Mouse (Mus musculus) liver, postnatal 0 days (tissue): ENCODE results near the gene Pacsin3. TPM values are rescaled to one million over a fixed set of nuclear protein-coding genes. Genes with fewer than 3 reads are reported as not detected.
"Not testable (repeated sequence)": the region's sequence is repeated elsewhere in the genome, so short reads cannot be mapped to it uniquely, and the experiment has no call there.

Experiments
- ATAC-seq: fragments of 200-750 bp; cut with Nextera tagmentation; 2 replicates; pipeline ENCODE4 v1.8.0; 2017; ENCODE audit warnings: mild to moderate bottlenecking, moderate library complexity
- DNase-seq: peaks from one replicate; pipeline ENCODE4 v3.0.0-alpha.2; 2016
- H3K27ac ChIP-seq: fragments of 300-500 bp; sonication (generic); 2 replicates; pipeline ENCODE4 v1.5.1; 2014; ENCODE audit warnings: antibody characterized with exemption, moderate library complexity, mild to moderate bottlenecking, low read depth
- H3K27me3 ChIP-seq: fragments of 300-500 bp; sonication (generic); 2 replicates; pipeline ENCODE4 v1.6.1; 2014; ENCODE audit warnings: low read length, control low read depth, mixed read lengths; ENCODE audit not compliant: insufficient read depth
- H3K36me3 ChIP-seq: fragments of 300-500 bp; sonication (generic); replicated peaks from 2 replicates; pipeline ENCODE4 v1.6.1; 2014; ENCODE audit warnings: mild to moderate bottlenecking, control low read depth, low read length, moderate library complexity, mixed read lengths; ENCODE audit not compliant: insufficient read depth
- H3K4me1 ChIP-seq: fragments of 300-500 bp; sonication (generic); 2 replicates; pipeline ENCODE4 v1.6.1; 2014; ENCODE audit warnings: antibody characterized with exemption, mild to moderate bottlenecking, control low read depth; ENCODE audit not compliant: insufficient read depth
- H3K4me2 ChIP-seq: fragments of 300-500 bp; sonication (generic); 2 replicates; pipeline ENCODE4 v1.6.1; 2014; ENCODE audit warnings: low read depth, mild to moderate bottlenecking, low read length, moderate library complexity, mixed read lengths
- H3K4me3 ChIP-seq: fragments of 300-500 bp; sonication (generic); 2 replicates; pipeline ENCODE4 v1.5.1; 2014; ENCODE audit warnings: low read depth, low read length
- H3K9ac ChIP-seq: fragments of 300-500 bp; sonication (generic); replicated peaks from 2 replicates; pipeline ENCODE4 v1.6.1; 2014; ENCODE audit warnings: mild to moderate bottlenecking, moderate library complexity
- H3K9me3 ChIP-seq: fragments of 300-500 bp; sonication (generic); 2 replicates; pipeline ENCODE4 v1.6.1; 2016; ENCODE audit warnings: mild to moderate bottlenecking, control low read depth, low read length, mixed read lengths
- CTCF ChIP-seq: sonication (generic); IDR thresholded peaks from 2 replicates; pipeline ENCODE4 v1.5.1; 2016; ENCODE audit warnings: antibody characterized with exemption, low read depth
- EP300 ChIP-seq: IDR thresholded peaks from 2 replicates; pipeline ENCODE4 v1.6.1; 2016; ENCODE audit warnings: antibody characterized with exemption, low read depth, mild to moderate bottlenecking
- WGBS: fragments of 180-500 bp; shearing (Covaris S2); extraction: QIAGEN DNeasy Blood & Tissue Kit; methylation state at CpG from one replicate; pipeline ENCODE4 v1.1.7; 2014; ENCODE audit not compliant: insufficient replicate concordance; 5-methylcytosine and 5-hydroxymethylcytosine counted together
- polyA plus RNA-seq: library from polyadenylated mRNA; unstranded; fragments of >200 nt; fragmentation: Nextera tagmentation; extraction: Ambion mirVana; gene quantifications from 2 replicates; pipeline ENCODE4 v1.2.1, GENCODE M21; 2015

Gene Pacsin3
- polyA plus RNA-seq, 1 experiment from 2014 or later = 27.8 TPM

DNA sequence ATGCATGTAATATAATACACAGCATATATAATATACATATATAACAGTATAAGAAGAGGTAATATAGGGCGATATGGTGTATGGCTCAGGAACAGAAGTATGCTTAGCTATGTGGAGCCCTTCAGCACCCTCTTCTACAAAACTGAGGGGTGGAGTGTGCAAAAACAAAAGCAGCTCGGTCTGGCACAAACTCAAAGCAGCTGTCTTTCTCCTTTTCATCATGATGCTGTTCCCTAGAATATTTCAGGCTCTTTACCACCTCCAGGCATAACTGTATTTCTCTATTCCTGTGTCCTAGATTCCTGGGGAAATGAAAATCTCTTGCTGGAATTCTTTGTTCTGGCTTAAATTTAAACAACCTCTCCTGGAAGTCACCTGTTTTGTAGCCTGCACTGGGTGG, 26.0 kb upstream of the Pacsin3 start:
- Histone ChIP-seq H3K36me3 (0 out of 2 replicates have a peak, but pooled peaks cover 6% of the 10 kb centered on the region), H3K4me2 (no peak overlapping the region), H3K4me3 (no peak overlapping the region), H3K4me1 (no peaks in the 10 kb centered on the region), H3K9me3 (no peaks in the 10 kb centered on the region), H3K9ac (no peak overlapping the region), H3K27ac (no peak overlapping the region), H3K27me3 (no peaks in the 10 kb centered on the region)
- TF ChIP-seq CTCF (no peak), EP300 (no peak)
- DNase-seq (no peak), ATAC-seq (no peak)
- 80% methylated on average over 2 of the region's 2 CpGs for WGBS

DNA sequence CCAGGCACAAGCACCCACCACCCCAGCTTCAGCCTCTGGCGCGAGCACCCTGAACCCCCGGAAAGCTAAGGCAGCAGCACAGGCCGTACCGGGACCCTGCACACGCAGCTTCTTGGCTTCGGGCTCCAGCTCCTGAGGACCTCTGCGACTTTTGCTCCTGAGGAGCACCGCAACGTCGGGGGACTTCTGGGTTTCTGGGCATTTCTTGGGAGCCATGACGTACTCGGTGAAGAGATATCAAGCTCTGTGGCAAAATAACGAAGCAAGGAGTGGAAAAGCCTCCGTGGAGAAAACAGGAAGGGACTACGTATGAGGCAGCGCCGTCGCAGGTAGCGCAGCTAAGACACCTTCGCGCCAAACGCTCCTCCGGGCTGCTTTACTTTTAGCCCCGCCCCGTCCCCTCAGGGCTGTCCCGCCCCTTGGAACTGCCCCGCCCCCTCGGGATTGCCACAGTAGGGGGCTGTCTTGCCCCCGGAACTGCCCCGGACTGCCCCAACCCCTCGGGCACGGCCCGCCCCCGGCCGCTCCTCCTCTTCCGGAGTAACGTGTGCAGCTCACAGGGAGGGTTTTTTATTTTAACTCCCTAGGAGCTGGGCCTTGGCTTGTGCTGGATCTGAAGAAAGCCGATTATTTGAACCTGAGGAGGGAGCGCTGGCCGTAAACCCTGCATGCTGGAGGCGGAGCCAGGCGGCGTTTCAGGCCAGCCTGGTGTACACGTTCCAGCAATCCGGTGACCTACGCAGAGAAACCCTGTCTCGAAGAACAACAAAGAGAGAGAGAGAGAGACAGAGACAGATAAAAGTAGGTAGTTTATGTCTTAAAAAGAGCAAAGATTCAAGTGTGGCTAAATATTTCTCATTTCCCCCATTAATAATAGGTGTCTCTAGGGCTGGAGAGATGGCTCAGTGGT, 18.9 kb upstream of the Pacsin3 start, which contains the start of gene Ddb2:
Gene Ddb2, minus strand, starts transcription at position 382 of the 910 bp plus-strand sequence.
- no peaks in the 10 kb centered on the region for H3K27me3 ChIP-seq
- peak within 1 kb of the TSS; percentile 87 for H3K4me2 ChIP-seq
- ATAC-seq (peak; percentile 99), DNase-seq (peak; percentile 99)
- TF ChIP-seq EP300 (peak; percentile 62; the same call in 1 of the 2 replicates), CTCF (no peak)
- H3K27ac ChIP-seq = peak within 1 kb of the TSS; percentile 92
- H3K36me3 ChIP-seq = 0 out of 2 replicates have a peak, but pooled peaks cover 4% of the 10 kb centered on the region
- peaks cover 9% of the 10 kb centered on the region; the same call in 1 of the 2 replicates for H3K4me1 ChIP-seq
- peak within 1 kb of the TSS; percentile 61 for H3K4me3 ChIP-seq
- no peaks in the 10 kb centered on the region for H3K9me3 ChIP-seq
- peak within 1 kb of the TSS; percentile 69 for H3K9ac ChIP-seq
- 1% methylated on average over 48 of the region's 48 CpGs for WGBS

DNA sequence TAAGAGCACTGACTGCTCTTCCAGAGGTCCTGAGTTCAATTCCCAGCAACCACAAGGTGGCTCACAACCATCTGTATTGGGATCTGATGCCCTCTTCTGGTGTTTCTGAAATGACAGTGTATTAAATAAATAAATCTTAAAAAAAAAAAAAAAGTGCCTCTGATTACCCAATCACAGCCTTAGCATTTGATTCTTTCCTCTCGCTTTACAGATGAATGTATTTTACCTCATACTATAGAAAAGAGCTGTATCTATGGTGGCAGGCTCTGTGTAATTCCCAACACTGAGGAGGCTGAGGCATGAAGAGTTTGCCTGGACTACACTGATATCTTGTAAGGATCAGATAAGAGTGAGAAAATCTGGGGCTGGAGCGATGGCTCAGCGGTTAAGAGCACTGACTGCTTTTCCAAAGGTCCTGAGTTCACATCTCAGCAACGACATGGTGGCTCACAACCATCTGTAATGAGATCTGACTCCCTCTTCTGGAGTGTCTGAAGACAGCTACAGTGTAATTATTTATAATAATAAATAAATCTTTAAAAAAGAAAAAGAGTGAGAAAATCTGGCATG, 18.2 kb upstream of the Pacsin3 start:
- WGBS = 16% methylated on average over 4 of the region's 4 CpGs
- H3K9me3 ChIP-seq, H3K36me3 ChIP-seq, H3K9ac ChIP-seq, DNase-seq, H3K27me3 ChIP-seq: not testable (repeated sequence)
- ATAC-seq = peak; percentile 60
- H3K27ac ChIP-seq = peak overlapping the region; percentile 92
- H3K4me3 ChIP-seq = peak overlapping the region; percentile 61
- peaks cover 13% of the 10 kb centered on the region; the same call in 1 of the 2 replicates for H3K4me1 ChIP-seq
- TF ChIP-seq CTCF = peak; percentile 43
- peak overlapping the region; percentile 87 for H3K4me2 ChIP-seq

DNA sequence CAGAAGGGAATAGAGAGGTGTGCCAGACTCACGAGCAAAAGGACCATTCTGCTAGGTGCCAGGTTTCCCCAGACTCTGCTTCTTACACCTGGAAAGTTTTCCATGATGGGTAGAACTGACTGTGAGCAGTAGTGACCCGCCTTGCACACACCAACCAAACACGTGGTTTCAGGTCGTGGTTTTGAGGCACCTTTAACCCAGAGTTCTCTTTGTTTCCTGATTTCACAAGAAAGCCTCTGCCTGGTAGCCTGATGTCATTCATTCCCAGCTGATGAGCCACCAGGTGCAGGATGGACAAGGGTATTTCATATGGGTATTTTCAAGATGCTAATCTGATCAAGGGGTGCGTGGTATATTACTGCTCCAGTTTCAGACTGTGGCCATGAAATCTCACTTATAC, 13.2 kb upstream of the Pacsin3 start:
- DNase-seq (peak; percentile 41), ATAC-seq (peak; percentile 94)
- Histone ChIP-seq H3K9ac (no peak overlapping the region), H3K27me3 (no peaks in the 10 kb centered on the region), H3K36me3 (no peaks in the 10 kb centered on the region), H3K27ac (peak overlapping the region; percentile 46), H3K9me3 (no peaks in the 10 kb centered on the region), H3K4me1 (peaks cover 10% of the 10 kb centered on the region; the same call in 1 of the 2 replicates), H3K4me3 (no peak overlapping the region), H3K4me2 (0 out of 2 replicates have a peak overlapping the region, but pooled peaks have one; percentile 1)
- WGBS = 35% methylated on average over 5 of the region's 5 CpGs
- TF ChIP-seq CTCF = no peak
- TF ChIP-seq EP300 = 0 out of 2 replicates have a peak, but pooled peaks have one; percentile 10

DNA sequence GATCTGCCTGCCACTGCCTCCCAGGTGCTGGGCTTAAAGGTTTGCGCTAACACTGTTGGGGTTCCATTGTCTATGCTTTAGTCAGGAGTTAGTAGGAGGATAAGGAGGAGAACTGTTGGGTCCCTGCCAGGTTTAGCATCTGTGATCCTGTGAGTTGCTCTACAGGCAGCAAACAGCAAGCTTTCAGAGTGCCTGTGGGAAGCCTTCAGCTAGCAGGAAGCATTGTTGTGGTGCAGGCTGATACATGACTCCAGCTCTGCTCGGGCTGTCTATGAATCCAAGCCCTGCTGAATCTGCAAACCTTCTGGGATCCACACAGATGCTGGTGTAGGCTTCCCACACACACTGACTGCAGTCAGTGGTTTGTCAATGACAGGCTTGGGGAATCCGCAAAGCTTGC, 12.3 kb upstream of the Pacsin3 start:
- no peak overlapping the region for H3K4me2 ChIP-seq
- H3K9ac ChIP-seq = no peak overlapping the region
- H3K36me3 ChIP-seq = no peaks in the 10 kb centered on the region
- WGBS = 80% methylated on average over 3 of the region's 3 CpGs
- H3K27me3 ChIP-seq = no peaks in the 10 kb centered on the region
- peak overlapping the region; percentile 42; the same call in 1 of the 2 replicates for H3K27ac ChIP-seq
- DNase-seq = no peak
- ATAC-seq = no peak
- no peak overlapping the region for H3K4me3 ChIP-seq
- TF ChIP-seq CTCF = no peak
- TF ChIP-seq EP300 = no peak
- peaks cover 8% of the 10 kb centered on the region; the same call in 1 of the 2 replicates for H3K4me1 ChIP-seq
- no peaks in the 10 kb centered on the region for H3K9me3 ChIP-seq

DNA sequence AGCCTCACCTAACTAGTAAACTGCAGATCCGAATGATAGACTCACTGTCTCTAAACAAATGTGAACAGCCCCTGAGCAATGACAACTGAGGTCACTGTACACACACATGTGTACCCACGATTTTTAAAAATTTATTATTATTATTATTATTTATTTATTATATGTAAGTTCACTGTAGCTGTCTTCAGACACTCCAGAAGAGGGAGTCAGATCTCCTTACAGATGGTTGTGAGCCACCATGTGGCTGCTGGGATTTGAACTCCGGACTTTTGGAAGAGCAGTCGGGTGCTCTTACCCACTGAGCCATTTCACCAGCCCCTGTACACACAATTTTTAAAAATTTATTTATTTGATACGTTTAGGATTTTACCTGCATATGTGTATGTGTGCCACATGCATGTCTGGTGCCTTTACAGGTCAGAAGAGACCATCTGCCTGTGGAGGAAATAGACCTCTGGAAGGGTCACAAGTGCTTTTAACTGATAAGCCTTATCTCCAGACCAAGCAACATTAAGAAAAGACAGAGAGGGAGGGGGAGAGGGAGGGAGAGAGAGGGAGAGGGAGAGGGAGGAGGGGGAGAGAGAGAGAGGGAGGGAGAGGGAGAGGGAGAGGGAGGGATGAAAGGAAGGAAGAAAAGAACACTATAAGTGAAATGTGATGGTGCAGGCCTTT, 11.1 kb upstream of the Pacsin3 start:
- no peak overlapping the region for H3K9ac ChIP-seq

More for the DNA sequence above, 11.1 kb upstream of the Pacsin3 start:
- no peak overlapping the region for H3K27ac ChIP-seq
- H3K27me3 ChIP-seq = no peaks in the 10 kb centered on the region
- 55% methylated on average over 5 of the region's 5 CpGs for WGBS
- H3K4me3 ChIP-seq = no peak overlapping the region
- ATAC-seq = peak; percentile 40; the same call in 1 of the 2 replicates
- H3K4me1 ChIP-seq = peaks cover 8% of the 10 kb centered on the region; the same call in 1 of the 2 replicates
- no peak for DNase-seq
- TF ChIP-seq CTCF (no peak), EP300 (peak; percentile 42; the same call in 1 of the 2 replicates)
- no peaks in the 10 kb centered on the region for H3K9me3 ChIP-seq
- no peak overlapping the region for H3K4me2 ChIP-seq
- H3K36me3 ChIP-seq = no peaks in the 10 kb centered on the region
